Mouse (Mus musculus): ENCODE results near the gene Lrrc49. TPM values are rescaled to one million over a fixed set of nuclear protein-coding genes. Genes with fewer than 3 reads are reported as not detected.

The Lrrc49 gene
- polyA plus RNA-seq, 2 experiments: 15.3 to 16.2 TPM

GRCm38 (mm10) chr9:60715828-60716227 is 27.9 kb upstream of the Lrrc49 start:
- Histone ChIP-seq H3K27me3 (ENCODE audit: control insufficient read depth, insufficient read depth, low read length) (no peaks in the 10 kb centered on the region), H3K4me2 (replicated peaks; ENCODE audit: low read depth, low read length, severe bottlenecking) (no peak overlapping the region), H3K9me3 (ENCODE audit: control insufficient read depth, low read length) (no peaks in the 10 kb centered on the region), H3K4me1 (ENCODE audit: control insufficient read depth, insufficient read depth, low read length) (peaks cover 7% of the 10 kb centered on the region; the same call in 1 of the 2 replicates), H3K27ac (replicated peaks; ENCODE audit: low read depth, low read length) (no peak overlapping the region), H3K36me3 (ENCODE audit: control insufficient read depth, insufficient read depth, low read length) (no peaks in the 10 kb centered on the region), H3K9ac (ENCODE audit: low read depth, low read length, severe bottlenecking) (no peak overlapping the region), H3K4me3 (replicated peaks; ENCODE audit: low read length) (no peak overlapping the region)
- ATAC-seq (ENCODE audit: low FRiP score, low read depth) (no peak), DNase-seq (ENCODE audit: low spot score) (no peak)
- WGBS: 46% methylated on average over 5 of the region's 5 CpGs
- TF ChIP-seq POLR2A (IDR thresholded peaks at IDR 0.05; ENCODE audit: borderline replicate concordance, extremely low read depth, insufficient read depth, insufficient read length): no peak

GRCm38 (mm10) chr9:60715271-60715670 is 27.3 kb upstream of the Lrrc49 start:
- Histone ChIP-seq H3K36me3 (ENCODE audit: control insufficient read depth, insufficient read depth, low read length) (no peaks in the 10 kb centered on the region), H3K4me1 (ENCODE audit: control insufficient read depth, insufficient read depth, low read length) (peaks cover 7% of the 10 kb centered on the region; the same call in 1 of the 2 replicates), H3K9me3 (ENCODE audit: control insufficient read depth, low read length) (no peaks in the 10 kb centered on the region), H3K27ac (replicated peaks; ENCODE audit: low read depth, low read length) (no peak overlapping the region), H3K4me2 (replicated peaks; ENCODE audit: low read depth, low read length, severe bottlenecking) (no peak overlapping the region), H3K9ac (ENCODE audit: low read depth, low read length, severe bottlenecking) (no peak overlapping the region), H3K27me3 (ENCODE audit: control insufficient read depth, insufficient read depth, low read length) (no peaks in the 10 kb centered on the region), H3K4me3 (replicated peaks; ENCODE audit: low read length) (no peak overlapping the region)
- ATAC-seq (ENCODE audit: low FRiP score, low read depth) (no peak), DNase-seq (ENCODE audit: low spot score) (no peak)
- whole genome bisulfite sequencing: 94% methylated on average over 4 of the region's 4 CpGs
- TF ChIP-seq POLR2A (IDR thresholded peaks at IDR 0.05; ENCODE audit: borderline replicate concordance, extremely low read depth, insufficient read depth, insufficient read length): no peak

DNA sequence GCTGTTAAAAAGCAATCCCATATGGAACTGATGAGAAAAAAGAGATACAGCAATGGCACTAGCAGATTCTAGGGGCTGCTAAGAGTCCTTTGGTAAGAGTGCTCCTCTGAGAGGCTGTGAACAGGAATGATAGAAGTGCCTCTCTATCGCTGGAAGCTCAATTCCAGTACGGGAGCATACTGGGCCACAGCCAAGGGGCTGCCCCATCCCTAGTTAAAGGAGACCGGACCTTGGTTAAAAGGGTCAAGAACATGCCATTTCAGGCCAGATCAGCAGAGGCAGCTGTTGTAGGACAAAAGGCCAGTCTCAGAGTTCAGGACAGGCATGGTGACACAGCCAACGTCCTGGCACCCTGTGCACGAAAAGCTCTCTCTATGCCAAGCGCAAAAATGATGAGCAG is 26.2 kb upstream of the Lrrc49 start:
- Histone ChIP-seq H3K4me3 (replicated peaks; ENCODE audit: low read length) (no peak overlapping the region), H3K9me3 (ENCODE audit: control insufficient read depth, low read length) (no peaks in the 10 kb centered on the region), H3K27me3 (ENCODE audit: control insufficient read depth, insufficient read depth, low read length) (no peaks in the 10 kb centered on the region), H3K4me2 (replicated peaks; ENCODE audit: low read depth, low read length, severe bottlenecking) (no peak overlapping the region), H3K4me1 (ENCODE audit: control insufficient read depth, insufficient read depth, low read length) (peaks cover 7% of the 10 kb centered on the region; the same call in 1 of the 2 replicates), H3K36me3 (ENCODE audit: control insufficient read depth, insufficient read depth, low read length) (no peaks in the 10 kb centered on the region), H3K9ac (ENCODE audit: low read depth, low read length, severe bottlenecking) (no peak overlapping the region), H3K27ac (replicated peaks; ENCODE audit: low read depth, low read length) (no peak overlapping the region)
- DNase-seq (ENCODE audit: low spot score) (no peak), ATAC-seq (ENCODE audit: low FRiP score, low read depth) (no peak)
- TF ChIP-seq POLR2A (IDR thresholded peaks at IDR 0.05; ENCODE audit: borderline replicate concordance, extremely low read depth, insufficient read depth, insufficient read length): no peak
- WGBS: 74% methylated on average over 6 of the region's 6 CpGs

DNA sequence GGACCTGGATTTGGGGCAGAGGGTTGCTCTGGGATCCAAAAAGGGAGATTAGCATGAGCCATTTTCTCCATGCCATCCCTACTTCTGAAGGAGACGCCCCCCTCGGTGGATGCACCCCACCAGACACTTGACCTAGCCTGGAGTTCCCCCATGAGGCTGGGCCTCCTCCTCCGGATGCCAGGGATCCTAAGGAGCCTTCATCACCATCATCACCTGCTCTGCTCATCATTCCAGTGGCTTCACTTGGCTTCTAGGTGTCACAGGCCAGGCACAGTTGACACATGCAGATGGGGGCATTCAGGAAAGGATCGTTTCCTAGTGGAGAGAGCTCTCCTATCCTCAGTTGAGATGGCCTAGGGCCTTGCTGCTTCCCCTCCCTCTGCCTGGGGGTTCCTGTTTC is 25.7 kb upstream of the Lrrc49 start:
- H3K9ac ChIP-seq (ENCODE audit: low read depth, low read length, severe bottlenecking): peak overlapping the region; percentile 87
- TF ChIP-seq POLR2A (IDR thresholded peaks at IDR 0.05; ENCODE audit: borderline replicate concordance, extremely low read depth, insufficient read depth, insufficient read length): no peak
- H3K4me3 ChIP-seq (replicated peaks; ENCODE audit: low read length): peak overlapping the region; percentile 64
- H3K9me3 ChIP-seq (ENCODE audit: control insufficient read depth, low read length): no peaks in the 10 kb centered on the region
- DNase-seq (ENCODE audit: low spot score) (no peak), ATAC-seq (ENCODE audit: low FRiP score, low read depth) (no peak)
- H3K27me3 ChIP-seq (ENCODE audit: control insufficient read depth, insufficient read depth, low read length): no peaks in the 10 kb centered on the region
- no peaks in the 10 kb centered on the region for H3K36me3 ChIP-seq (ENCODE audit: control insufficient read depth, insufficient read depth, low read length)
- WGBS: 22% methylated on average over 4 of the region's 4 CpGs
- H3K4me2 ChIP-seq (replicated peaks; ENCODE audit: low read depth, low read length, severe bottlenecking): peak overlapping the region; percentile 91
- H3K4me1 ChIP-seq (ENCODE audit: control insufficient read depth, insufficient read depth, low read length): peaks cover 7% of the 10 kb centered on the region; the same call in 1 of the 2 replicates
- H3K27ac ChIP-seq (replicated peaks; ENCODE audit: low read depth, low read length): no peak overlapping the region

GRCm38 (mm10) chr9:60712771-60713541 is 25.0 kb upstream of the Lrrc49 start, which contains the start of gene Larp6:
TSS of gene Larp6 (plus strand) at chr9:60712989.
- Histone ChIP-seq H3K4me1 (ENCODE audit: control insufficient read depth, insufficient read depth, low read length) (peaks cover 7% of the 10 kb centered on the region; the same call in 1 of the 2 replicates), H3K36me3 (ENCODE audit: control insufficient read depth, insufficient read depth, low read length) (no peaks in the 10 kb centered on the region), H3K9me3 (ENCODE audit: control insufficient read depth, low read length) (no peaks in the 10 kb centered on the region), H3K9ac (ENCODE audit: low read depth, low read length, severe bottlenecking) (peak within 1 kb of the TSS; percentile 87), H3K27me3 (ENCODE audit: control insufficient read depth, insufficient read depth, low read length) (no peaks in the 10 kb centered on the region), H3K27ac (replicated peaks; ENCODE audit: low read depth, low read length) (no peak within 1 kb of the TSS), H3K4me2 (replicated peaks; ENCODE audit: low read depth, low read length, severe bottlenecking) (peak within 1 kb of the TSS; percentile 91), H3K4me3 (replicated peaks; ENCODE audit: low read length) (peak within 1 kb of the TSS; percentile 64)
- DNase-seq (ENCODE audit: low spot score): no peak
- ATAC-seq (ENCODE audit: low FRiP score, low read depth): peak; percentile 51
- peak; percentile 41; the same call in 1 of the 2 replicates for TF ChIP-seq POLR2A (IDR thresholded peaks at IDR 0.05; ENCODE audit: borderline replicate concordance, extremely low read depth, insufficient read depth, insufficient read length)
- WGBS: 1% methylated on average over 40 of the region's 66 CpGs

All from limb, embryonic 14.5 days (tissue).